Mouse (Mus musculus): ENCODE data around the gene Atoh8.

GRCm38 (mm10) chr6:72223892-72224291 is 11.5 kb downstream of the Atoh8 start:
- TF ChIP-seq HCFC1 (IDR thresholded peaks at IDR 0.05; ENCODE audit: low read depth, low read length) (no peak), JUND (conservative IDR thresholded peaks at IDR 0.05; ENCODE audit: low read depth, low read length) (no peak), POLR2A (IDR thresholded peaks at IDR 0.05; ENCODE audit: low read depth, low read length) (no peak)

Measured in CH12.LX (cell line).